Mouse (Mus musculus): ENCODE results near the gene Card19.

GRCm38 (mm10) chr13:49252746-49253145, 36.9 kb upstream of the Card19 start:
- TF ChIP-seq CTCF (IDR thresholded peaks at IDR 0.05; ENCODE audit: borderline replicate concordance, insufficient read depth, low read length) (no peak), POLR2A (IDR thresholded peaks at IDR 0.05; ENCODE audit: low read depth, low read length) (no peak)

All from embryonic fibroblast, embryonic 13.5 days (primary cell).